Mouse (Mus musculus) embryonic facial prominence, embryonic 13.5 days (tissue): ENCODE data around the gene Scyl1. TPM values are rescaled to one million over a fixed set of nuclear protein-coding genes. Genes with fewer than 3 reads are reported as not detected.
A peak's percentile ranks its signal among the peaks of the same experiment; 100 is the strongest.
"Not testable (repeated sequence)": the region's sequence is repeated elsewhere in the genome, so short reads cannot be mapped to it uniquely, and the experiment has no call there.

Source experiments
- ATAC-seq: fragments of 200-750 bp; cut with Nextera tagmentation; 2 replicates; pipeline ENCODE4 v1.8.0; 2017; ENCODE audit warnings: low read depth; ENCODE audit not compliant: insufficient number of reproducible peaks, insufficient read depth, low FRiP score, low TSS enrichment
- H3K27ac ChIP-seq: fragments of 300-500 bp; sonication (generic); 2 replicates; pipeline ENCODE4 v1.5.1; 2015; ENCODE audit warnings: moderate library complexity, mild to moderate bottlenecking, inconsistent platforms
- H3K27me3 ChIP-seq: fragments of 300-500 bp; sonication (generic); 2 replicates; pipeline ENCODE4 v1.6.1; 2015; ENCODE audit warnings: mild to moderate bottlenecking, inconsistent platforms
- H3K36me3 ChIP-seq: fragments of 300-500 bp; sonication (generic); 2 replicates; pipeline ENCODE4 v1.6.1; 2015; ENCODE audit warnings: mild to moderate bottlenecking, inconsistent platforms
- H3K4me1 ChIP-seq: fragments of 300-500 bp; sonication (generic); 2 replicates; pipeline ENCODE4 v1.6.1; 2015; ENCODE audit warnings: inconsistent platforms
- H3K4me2 ChIP-seq: fragments of 300-500 bp; sonication (generic); 2 replicates; pipeline ENCODE4 v1.6.1; 2015; ENCODE audit warnings: moderate library complexity, mild to moderate bottlenecking, inconsistent platforms
- H3K4me3 ChIP-seq: fragments of 300-500 bp; sonication (generic); 2 replicates; pipeline ENCODE4 v1.5.1; 2015; ENCODE audit warnings: mild to moderate bottlenecking, inconsistent platforms
- H3K9ac ChIP-seq: fragments of 300-500 bp; sonication (generic); 2 replicates; pipeline ENCODE4 v1.6.1; 2015; ENCODE audit warnings: mild to moderate bottlenecking, inconsistent platforms
- H3K9me3 ChIP-seq: fragments of 300-500 bp; sonication (generic); 2 replicates; pipeline ENCODE4 v1.6.1; 2016; ENCODE audit warnings: inconsistent platforms
- WGBS: fragments of 180-500 bp; shearing (Covaris S2); methylation state at CpG from one replicate; pipeline ENCODE4 v1.1.7; 2015; ENCODE audit warnings: mixed read lengths; 5-methylcytosine and 5-hydroxymethylcytosine counted together
- polyA plus RNA-seq: library from polyadenylated mRNA; unstranded; fragments of >200 nt; fragmentation: Nextera tagmentation; extraction: Ambion mirVana; gene quantifications from 2 replicates; pipeline ENCODE4 v1.2.1, GENCODE M21; 2015

The Scyl1 gene
- 73.0 and 75.3 TPM in 2 replicates for polyA plus RNA-seq

- peak within 1 kb of the TSS; percentile 91 for H3K4me2 ChIP-seq
- WGBS = under 1% methylated on average over 61 of the region's 64 CpGs
- peak within 1 kb of the TSS; percentile 92 for H3K9ac ChIP-seq
- H3K36me3 ChIP-seq = peaks cover 39% of the 10 kb centered on the region
- H3K27me3 ChIP-seq = no peaks in the 10 kb centered on the region
- peak; percentile 90 for ATAC-seq
- H3K9me3 ChIP-seq = no peaks in the 10 kb centered on the region
- H3K27ac ChIP-seq = peak within 1 kb of the TSS; percentile 78
- H3K4me3 ChIP-seq = peak within 1 kb of the TSS; percentile 81
- peaks cover 13% of the 10 kb centered on the region for H3K4me1 ChIP-seq
Observed at GRCm38 (mm10) chr19:5770925-5771860, at the start of gene Scyl1. Gene Scyl1 (minus strand): TSS chr19:5771419.

GRCm38 (mm10) chr19:5819549-5819948, 48.3 kb upstream of the Scyl1 start:
- Histone ChIP-seq H3K9me3 (no peaks in the 10 kb centered on the region), H3K4me1 (peaks cover 46% of the 10 kb centered on the region), H3K27ac (no peak overlapping the region), H3K4me3 (no peak overlapping the region), H3K27me3 (no peaks in the 10 kb centered on the region), H3K4me2 (no peak overlapping the region), H3K36me3 (no peaks in the 10 kb centered on the region), H3K9ac (no peak overlapping the region)
- ATAC-seq = no peak
- 57% methylated on average over 12 of the region's 12 CpGs for WGBS

GRCm38 (mm10) chr19:5818590-5818977, 47.4 kb upstream of the Scyl1 start:
- no peak overlapping the region; the same call in 1 of the 2 replicates for H3K27ac ChIP-seq
- ATAC-seq = no peak
- WGBS = 76% methylated on average over 6 of the region's 6 CpGs

GRCm38 (mm10) chr19:5817703-5818589, 46.7 kb upstream of the Scyl1 start:
- H3K4me2 ChIP-seq = peak overlapping the region; percentile 56
- peak overlapping the region; percentile 31 for H3K4me3 ChIP-seq
- no peaks in the 10 kb centered on the region for H3K9me3 ChIP-seq
- peak overlapping the region; percentile 73 for H3K27ac ChIP-seq
- 16% methylated on average over 21 of the region's 21 CpGs for WGBS
- peak overlapping the region; percentile 49 for H3K9ac ChIP-seq
- H3K36me3 ChIP-seq = no peaks in the 10 kb centered on the region
- ATAC-seq = 0 out of 2 replicates have a peak, but pooled peaks have one; percentile 35
- H3K27me3 ChIP-seq = no peaks in the 10 kb centered on the region
- peaks cover 30% of the 10 kb centered on the region for H3K4me1 ChIP-seq

More at GRCm38 (mm10) chr19:5818590-5818977, 47.4 kb upstream of the Scyl1 start:
- Histone ChIP-seq H3K4me1 (peaks cover 36% of the 10 kb centered on the region), H3K4me2 (no peak overlapping the region), H3K36me3 (no peaks in the 10 kb centered on the region), H3K9ac (no peak overlapping the region), H3K27me3 (no peaks in the 10 kb centered on the region), H3K9me3 (no peaks in the 10 kb centered on the region), H3K4me3 (no peak overlapping the region)

- no peaks in the 10 kb centered on the region for H3K27me3 ChIP-seq
- no peak overlapping the region for H3K9ac ChIP-seq
- ATAC-seq = no peak
- no peak overlapping the region for H3K27ac ChIP-seq
- H3K4me2 ChIP-seq = no peak overlapping the region
- H3K36me3 ChIP-seq = no peaks in the 10 kb centered on the region
- no peak overlapping the region for H3K4me3 ChIP-seq
- WGBS = 65% methylated on average over 4 of the region's 4 CpGs
- H3K4me1 ChIP-seq = peaks cover 38% of the 10 kb centered on the region
- no peaks in the 10 kb centered on the region for H3K9me3 ChIP-seq
Observed at GRCm38 (mm10) chr19:5815928-5816327, 44.7 kb upstream of the Scyl1 start.

GRCm38 (mm10) chr19:5815010-5815409, 43.8 kb upstream of the Scyl1 start:
- H3K4me3 ChIP-seq = no peak overlapping the region
- 74% methylated on average over 7 of the region's 7 CpGs for WGBS
- H3K36me3 ChIP-seq = no peaks in the 10 kb centered on the region
- no peak for ATAC-seq
- H3K4me1 ChIP-seq = peaks cover 47% of the 10 kb centered on the region
- H3K9me3 ChIP-seq = no peaks in the 10 kb centered on the region
- H3K9ac ChIP-seq = no peak overlapping the region
- no peaks in the 10 kb centered on the region for H3K27me3 ChIP-seq
- H3K4me2 ChIP-seq = no peak overlapping the region
- no peak overlapping the region for H3K27ac ChIP-seq

GRCm38 (mm10) chr19:5814048-5814447, 42.8 kb upstream of the Scyl1 start:
- not testable (repeated sequence) for H3K4me3 ChIP-seq, H3K9me3 ChIP-seq, ATAC-seq, H3K36me3 ChIP-seq, H3K27ac ChIP-seq, H3K9ac ChIP-seq, H3K27me3 ChIP-seq, H3K4me2 ChIP-seq
- 63% methylated on average over 1 of the region's 1 CpGs for WGBS
- H3K4me1 ChIP-seq = peaks cover 55% of the 10 kb centered on the region

- no peak overlapping the region for H3K9ac ChIP-seq
- WGBS = 89% methylated on average over 3 of the region's 3 CpGs
- no peaks in the 10 kb centered on the region for H3K27me3 ChIP-seq
- H3K4me1 ChIP-seq = peaks cover 57% of the 10 kb centered on the region
- no peak overlapping the region for H3K27ac ChIP-seq
- no peaks in the 10 kb centered on the region for H3K9me3 ChIP-seq
- no peak for ATAC-seq
- no peaks in the 10 kb centered on the region for H3K36me3 ChIP-seq
- H3K4me2 ChIP-seq = no peak overlapping the region
- no peak overlapping the region for H3K4me3 ChIP-seq
Observed at GRCm38 (mm10) chr19:5813567-5813966, 42.3 kb upstream of the Scyl1 start.

GRCm38 (mm10) chr19:5811771-5812504, 40.7 kb upstream of the Scyl1 start:
- ATAC-seq = peak; percentile 38; the same call in 1 of the 2 replicates
- Histone ChIP-seq H3K9ac (0 out of 2 replicates have a peak overlapping the region, but pooled peaks have one; percentile 11), H3K27ac (peak overlapping the region; percentile 84), H3K36me3 (no peaks in the 10 kb centered on the region), H3K4me3 (no peak overlapping the region), H3K4me2 (peak overlapping the region; percentile 27), H3K27me3 (no peaks in the 10 kb centered on the region), H3K4me1 (peaks cover 49% of the 10 kb centered on the region), H3K9me3 (no peaks in the 10 kb centered on the region)
- WGBS = 47% methylated on average over 7 of the region's 7 CpGs

- Histone ChIP-seq H3K27me3 (no peaks in the 10 kb centered on the region), H3K4me2 (peak overlapping the region; percentile 18; the same call in 1 of the 2 replicates), H3K4me1 (peaks cover 57% of the 10 kb centered on the region), H3K9ac (peak overlapping the region; percentile 51; the same call in 1 of the 2 replicates), H3K27ac (peak overlapping the region; percentile 92), H3K4me3 (no peak overlapping the region), H3K36me3 (no peaks in the 10 kb centered on the region), H3K9me3 (no peaks in the 10 kb centered on the region)
- ATAC-seq = no peak
- 75% methylated on average over 9 of the region's 9 CpGs for WGBS
Observed at GRCm38 (mm10) chr19:5810840-5811563, 39.8 kb upstream of the Scyl1 start.
